Mouse (Mus musculus) sigmoid colon, adult 10 weeks (tissue): ENCODE measurements around the gene Myod1. TPM values are rescaled to one million over a fixed set of nuclear protein-coding genes. Genes with fewer than 3 reads are reported as not detected.

Experiments used
- polyA plus RNA-seq: library from polyadenylated mRNA; stranded (reverse); fragments of 350-450 nt; fragmentation: Illumina TruSeq; extraction: RNeasy Lipid Tissue Mini Kit (QIAGEN cat#74804); gene quantifications from one replicate; pipeline ENCODE4 v1.2.3, GENCODE M21; 2014; ENCODE audit warnings: low read depth, low replicate concordance

Gene Myod1
- polyA plus RNA-seq: not detected

DNA sequence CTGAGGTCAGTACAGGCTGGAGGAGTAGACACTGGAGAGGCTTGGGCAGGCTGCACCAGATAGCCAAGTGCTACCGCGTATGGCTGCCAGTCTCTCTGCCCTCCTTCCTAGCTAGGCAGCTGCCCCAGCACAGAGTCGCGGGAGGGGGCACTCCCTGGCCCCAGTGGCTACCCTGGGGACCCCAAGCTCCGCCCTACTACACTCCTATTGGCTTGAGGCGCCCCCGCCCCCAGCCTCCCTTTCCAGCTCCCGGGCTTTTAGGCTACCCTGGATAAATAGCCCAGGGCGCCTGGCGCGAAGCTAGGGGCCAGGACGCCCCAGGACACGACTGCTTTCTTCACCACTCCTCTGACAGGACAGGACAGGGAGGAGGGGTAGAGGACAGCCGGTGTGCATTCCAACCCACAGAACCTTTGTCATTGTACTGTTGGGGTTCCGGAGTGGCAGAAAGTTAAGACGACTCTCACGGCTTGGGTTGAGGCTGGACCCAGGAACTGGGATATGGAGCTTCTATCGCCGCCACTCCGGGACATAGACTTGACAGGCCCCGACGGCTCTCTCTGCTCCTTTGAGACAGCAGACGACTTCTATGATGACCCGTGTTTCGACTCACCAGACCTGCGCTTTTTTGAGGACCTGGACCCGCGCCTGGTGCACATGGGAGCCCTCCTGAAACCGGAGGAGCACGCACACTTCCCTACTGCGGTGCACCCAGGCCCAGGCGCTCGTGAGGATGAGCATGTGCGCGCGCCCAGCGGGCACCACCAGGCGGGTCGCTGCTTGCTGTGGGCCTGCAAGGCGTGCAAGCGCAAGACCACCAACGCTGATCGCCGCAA is at the start of gene Myod1:
Gene Myod1, plus strand, starts transcription at position 303 of the 836 bp plus-strand sequence.

DNA sequence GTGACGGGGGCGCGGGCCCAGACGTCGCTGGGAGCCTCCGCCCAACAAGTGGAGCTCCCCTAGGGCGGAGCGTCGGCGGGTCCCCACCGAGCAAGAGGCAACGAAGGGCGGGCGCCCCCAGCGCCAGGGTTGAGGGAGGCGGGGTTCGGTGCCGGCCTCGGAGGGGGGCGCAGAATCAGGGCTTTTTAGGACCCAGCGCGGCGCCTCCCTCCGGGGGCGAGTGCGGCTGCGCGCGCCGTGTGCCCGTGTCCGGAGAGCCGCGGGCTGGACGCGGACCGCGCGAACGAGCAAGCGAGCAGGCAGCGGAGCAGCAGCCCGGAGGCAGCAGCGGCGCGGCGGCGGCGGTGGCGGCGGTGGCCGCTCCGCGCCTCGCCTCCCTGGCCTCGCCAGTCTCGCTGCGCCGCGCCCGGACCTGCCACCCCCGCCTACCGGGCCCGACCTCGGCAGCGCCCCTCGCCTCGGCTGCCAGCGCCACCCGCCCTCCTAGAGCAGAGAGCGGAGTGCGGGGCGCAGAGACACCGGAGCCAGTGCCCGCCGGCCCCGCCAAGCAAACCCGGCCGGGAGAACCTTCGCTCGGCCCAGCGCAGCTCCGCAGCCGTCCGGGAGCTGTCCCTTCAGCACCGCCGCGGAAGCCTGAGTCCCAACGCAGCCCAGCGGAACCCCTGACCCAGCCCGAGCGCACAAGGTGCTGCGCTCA is 20.1 kb downstream of the Myod1 start, which contains the start of gene Kcnc1:
Gene Kcnc1, plus strand, starts transcription at position 267 of the 697 bp plus-strand sequence.

Other genes with a start within 250 kb of the Myod1 start
- gene Abcc8, start 196.4 kb upstream of the Myod1 start, polyA plus RNA-seq: not detected
- gene Ush1c, start 138.0 kb upstream of the Myod1 start, polyA plus RNA-seq: 7.2 TPM
- gene Otog, start 135.5 kb upstream of the Myod1 start, polyA plus RNA-seq: not detected
- gene Kcnc1, start 20.0 kb downstream of the Myod1 start, polyA plus RNA-seq: not detected